Mouse (Mus musculus): Measurements from ENCODE around the gene G2e3. TPM values are rescaled to one million over a fixed set of nuclear protein-coding genes. Genes with fewer than 3 reads are reported as not detected.

The G2e3 gene
- 7.4 and 7.9 TPM in 2 replicates for polyA plus RNA-seq (2015; fragmentation: Nextera tagmentation; extraction: Ambion mirVana)

GRCm38 (mm10) chr12:51347988-51348697 is at the start of gene G2e3:
Gene G2e3, plus strand, starts transcription at chr12:51348061.

GRCm38 (mm10) chr12:51377003-51377887 is 29.4 kb downstream of the G2e3 start, which contains the start of gene Scfd1:
Gene Scfd1, plus strand, starts transcription at chr12:51377510.

Other genes starting within 250 kb of the G2e3 start
- gene Scfd1, start 29.4 kb downstream of the G2e3 start, polyA plus RNA-seq (2015; fragmentation: Nextera tagmentation; extraction: Ambion mirVana), result 67.9 and 73.5 TPM in 2 replicates
- 15.3 and 17.1 TPM in 2 replicates for gene Coch, start 245.3 kb downstream of the G2e3 start, polyA plus RNA-seq (2015; fragmentation: Nextera tagmentation; extraction: Ambion mirVana)